Mouse (Mus musculus) adrenal gland, postnatal 4 days (tissue): ENCODE measurements around the gene Pfkm. TPM values are rescaled to one million over a fixed set of nuclear protein-coding genes. Genes with fewer than 3 reads are reported as not detected.
A peak's percentile ranks its signal among the peaks of the same experiment; 100 is the strongest.

Source experiments
- DNase-seq, 2 experiments: peaks; one replicate each; pipeline ENCODE4 v3.0.0; 2021 to 2022; ENCODE audit warnings: low spot score in 2 of 2, mixed read lengths in 2 of 2
- long read RNA-seq, 2 experiments: library from polyadenylated mRNA; stranded (forward); transcript quantifications; one replicate each; pipeline ENCODE4 v2.0.0; 2021
- total RNA-seq, 2 experiments: library from RNA; stranded (reverse); gene quantifications; 2 replicates each; pipeline ENCODE4 v1.2.3; 2021

The Pfkm gene
- total RNA-seq = 10 to 100 TPM; 76.5 to 88.7 TPM
- long read RNA-seq, experiment 1, transcript Pfkm-201 (23 exons, 2,879 nt) = major isoform, 34 of 57 reads
- long read RNA-seq, experiment 1, partial matches to known transcripts = 12 of 57 reads
- long read RNA-seq, experiment 1, other reads (novel, unspliced or antisense) = 11 of 57 reads
- long read RNA-seq, experiment 2, transcript Pfkm-201 (23 exons, 2,879 nt) = major isoform, 57 of 77 reads
- long read RNA-seq, experiment 2, partial matches to known transcripts = 14 of 77 reads
- long read RNA-seq, experiment 2, other reads (novel, unspliced or antisense) = 6 of 77 reads

GRCm38 (mm10) chr15:98092372-98093120 is at the start of gene Pfkm:
Gene Pfkm (plus strand): TSS chr15:98092589.
- no peak for DNase-seq

DNA sequence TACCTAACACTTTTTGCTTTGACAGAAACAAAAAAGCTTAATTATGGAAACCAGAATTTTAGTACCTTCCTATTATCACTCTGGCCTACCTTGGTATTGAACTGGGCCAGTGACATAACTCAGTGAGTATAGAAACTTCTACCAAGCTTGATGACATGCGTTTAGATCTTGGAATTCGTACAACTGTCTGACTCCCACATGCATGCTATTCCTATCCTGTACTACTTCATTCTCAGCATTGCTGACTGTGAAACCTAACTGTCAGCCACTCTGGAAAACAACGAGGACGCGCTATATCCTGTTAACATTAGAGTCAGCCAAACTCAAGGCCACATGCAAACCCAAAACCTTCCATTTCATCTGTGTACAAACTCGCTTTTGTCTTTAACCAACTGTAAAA is 48.4 kb upstream of the Pfkm start:
- DNase-seq = no peak

DNA sequence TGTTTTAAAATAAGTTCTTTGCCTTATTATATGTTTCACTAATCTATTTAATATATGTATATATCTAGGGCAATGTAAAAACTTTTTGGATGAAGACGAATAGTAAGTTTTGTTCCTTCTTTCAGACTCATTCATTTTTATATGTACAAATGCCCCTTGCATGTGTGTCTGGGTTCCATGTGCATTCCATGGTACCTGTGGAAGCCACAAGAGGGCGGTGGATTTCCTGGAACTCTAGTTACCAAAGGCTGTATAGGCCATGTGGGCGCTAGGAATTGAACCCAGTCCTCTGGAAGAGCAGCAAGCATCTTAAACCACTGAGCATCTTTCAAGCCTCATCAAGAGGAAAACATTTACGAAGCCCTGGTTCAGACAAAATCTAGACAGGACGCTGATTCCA is 48.0 kb upstream of the Pfkm start:
- no peak for DNase-seq

DNA sequence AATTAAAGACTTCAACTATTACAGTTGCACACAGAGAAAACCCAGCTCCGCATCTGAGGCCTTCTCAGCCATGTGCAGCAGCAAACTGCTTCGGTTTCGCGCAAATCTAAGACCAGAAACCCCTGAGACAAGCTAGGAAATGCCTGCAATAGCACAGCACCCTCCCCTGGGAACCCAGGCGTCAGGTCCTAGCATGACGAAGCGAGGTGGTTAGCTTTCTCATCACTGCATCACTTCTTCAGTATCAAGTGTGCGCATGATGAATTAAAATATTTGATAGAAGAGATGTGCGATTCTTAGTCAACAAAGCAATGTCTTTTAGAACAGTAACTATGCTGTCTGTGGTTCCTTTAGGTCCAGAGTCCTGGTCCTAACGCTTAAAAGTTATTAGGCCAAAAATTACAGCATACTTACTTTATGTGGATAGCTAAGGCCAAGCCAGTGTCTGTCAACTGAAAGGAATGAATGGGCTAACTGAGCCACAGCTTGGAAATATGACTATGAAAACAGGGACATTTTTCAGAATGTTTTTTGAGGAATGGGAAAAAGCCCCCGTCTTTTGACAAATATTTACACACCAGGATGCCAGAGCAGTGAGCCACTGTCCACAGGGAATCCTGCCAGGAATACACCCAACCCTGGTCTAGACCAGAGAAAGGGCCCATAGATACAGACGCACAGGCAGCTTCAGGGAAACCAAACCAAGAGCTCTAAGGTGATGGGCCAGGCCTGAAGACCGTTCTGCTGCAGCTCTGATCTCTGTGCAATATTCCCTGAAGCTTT is 43.3 kb upstream of the Pfkm start:
- no peak for DNase-seq

GRCm38 (mm10) chr15:98051685-98052084 is 40.7 kb upstream of the Pfkm start:
- no peak for DNase-seq

GRCm38 (mm10) chr15:98055246-98055645 is 37.1 kb upstream of the Pfkm start:
- no peak for DNase-seq

GRCm38 (mm10) chr15:98065881-98066280 is 26.5 kb upstream of the Pfkm start:
- DNase-seq = no peak

GRCm38 (mm10) chr15:98066602-98067001 is 25.8 kb upstream of the Pfkm start:
- DNase-seq = no peak

DNA sequence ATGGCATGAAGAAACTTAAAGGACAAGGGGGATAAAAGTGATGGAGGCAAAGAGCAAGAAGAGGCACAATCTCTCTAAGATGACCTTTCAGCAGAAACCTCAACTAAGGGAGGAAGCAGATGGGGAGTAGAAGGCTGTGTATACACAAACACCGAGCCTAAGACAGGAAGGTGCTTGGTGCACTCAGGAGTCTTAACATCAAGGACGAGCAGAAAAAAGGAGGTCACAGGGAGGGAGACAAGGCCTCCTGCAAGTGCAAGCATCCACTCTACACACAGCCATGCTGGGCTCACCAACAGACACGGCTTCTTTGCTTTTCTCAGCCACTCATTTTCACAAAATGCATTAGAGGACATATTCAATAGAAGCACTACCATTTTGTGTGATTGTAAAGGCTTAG is 24.9 kb upstream of the Pfkm start:
- DNase-seq = no peak

- DNase-seq = no peak
These were observed 23.9 kb upstream of the Pfkm start for GRCm38 (mm10) chr15:98068506-98068905.

- DNase-seq = no peak
These were observed 22.7 kb upstream of the Pfkm start for GRCm38 (mm10) chr15:98069566-98070245.

GRCm38 (mm10) chr15:98070376-98070775 is 22.0 kb upstream of the Pfkm start:
- no peak for DNase-seq

- DNase-seq = no peak
These were observed 17.9 kb upstream of the Pfkm start for GRCm38 (mm10) chr15:98074521-98074920.

DNA sequence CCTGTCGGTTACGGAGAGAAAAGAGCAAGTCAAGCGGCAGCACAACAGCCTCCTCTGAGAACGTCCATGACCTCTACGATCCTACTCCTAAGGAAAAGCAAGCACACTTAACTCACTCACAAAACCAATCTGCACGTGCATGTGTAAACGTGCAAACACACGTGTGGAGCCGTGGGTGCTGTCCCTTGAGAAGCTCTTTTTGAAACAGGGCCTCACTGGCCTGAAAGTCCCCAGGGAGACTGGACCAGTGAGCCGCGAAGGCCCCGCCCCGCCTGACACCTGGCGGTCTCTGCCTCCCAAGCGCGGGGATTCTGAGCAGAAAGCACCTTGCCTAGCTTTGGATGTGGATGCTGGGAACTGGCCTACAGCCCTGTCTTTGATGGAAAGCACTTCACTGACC is 17.4 kb upstream of the Pfkm start:
- no peak for DNase-seq

GRCm38 (mm10) chr15:98076901-98077300 is 15.5 kb upstream of the Pfkm start:
- DNase-seq = no peak

DNA sequence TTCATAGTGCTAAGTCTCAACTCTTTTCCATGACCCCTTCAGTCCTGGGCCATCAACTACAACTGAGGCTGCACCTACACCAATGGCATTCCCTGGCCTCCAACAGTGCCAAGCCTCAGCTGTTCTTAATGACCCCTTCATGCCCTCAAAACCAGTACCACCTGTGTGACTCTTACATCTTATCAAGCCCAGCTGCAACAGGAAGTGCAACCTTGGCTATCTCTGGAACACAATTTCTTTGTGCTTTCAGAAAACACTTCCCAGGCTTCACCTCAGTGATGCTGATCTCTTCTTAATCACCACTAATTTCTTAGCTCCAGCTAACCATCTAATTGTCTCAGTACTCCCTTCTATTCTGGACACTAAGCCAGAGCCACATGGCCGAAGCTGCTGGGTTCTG is 3.5 kb upstream of the Pfkm start:
- DNase-seq = no peak

GRCm38 (mm10) chr15:98089421-98090183 is 2.8 kb upstream of the Pfkm start:
- DNase-seq = no peak

- DNase-seq = no peak
These were observed 548 bp upstream of the Pfkm start for GRCm38 (mm10) chr15:98091841-98092240.

GRCm38 (mm10) chr15:98093121-98094011 is 977 bp downstream of the Pfkm start, which contains the start of gene Senp1:
Gene Senp1 (minus strand): TSS chr15:98093744.
- DNase-seq = peak; percentile 76 to 81

DNA sequence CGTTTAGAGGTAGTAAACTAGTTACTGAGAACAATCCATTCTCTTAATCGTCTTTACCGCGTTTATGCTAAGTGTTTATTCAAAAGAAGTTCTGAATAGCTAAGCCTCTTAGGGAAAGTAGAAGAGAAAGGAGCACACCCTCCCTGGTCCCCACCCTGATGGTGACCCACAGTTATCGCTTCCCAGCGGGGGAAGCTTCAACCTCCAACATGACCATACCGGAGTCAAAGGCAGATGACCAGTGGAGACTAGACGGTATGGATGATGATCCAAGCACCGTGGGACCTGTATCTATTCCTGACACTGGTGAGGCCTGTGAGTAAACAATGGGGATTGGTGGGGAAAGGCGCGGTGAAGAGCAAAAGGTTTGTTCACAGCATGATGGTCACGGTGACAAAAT is 2.5 kb downstream of the Pfkm start:
- DNase-seq = no peak
